Mouse (Mus musculus) lung, embryonic 14.5 days (tissue): Measurements from ENCODE around the gene Plce1. TPM values are rescaled to one million over a fixed set of nuclear protein-coding genes. Genes with fewer than 3 reads are reported as not detected.

Experiments used
- ATAC-seq: fragments of 200-750 bp; cut with Nextera tagmentation; 2 replicates; pipeline ENCODE4 v1.8.0; 2017; ENCODE audit warnings: mild to moderate bottlenecking, moderate TSS enrichment, moderate library complexity; ENCODE audit not compliant: insufficient read depth
- DNase-seq: peaks from one replicate; pipeline ENCODE4 v3.0.0-alpha.2; 2015
- H3K27ac ChIP-seq: fragments of 300-500 bp; sonication (generic); 2 replicates; pipeline ENCODE4 v1.5.1; 2014; ENCODE audit warnings: low read depth, mild to moderate bottlenecking, moderate library complexity
- H3K27me3 ChIP-seq: fragments of 300-500 bp; sonication (generic); 2 replicates; pipeline ENCODE4 v1.6.1; 2014; ENCODE audit warnings: low read length, control low read depth; ENCODE audit not compliant: insufficient read depth
- H3K36me3 ChIP-seq: fragments of 300-500 bp; sonication (generic); 2 replicates; pipeline ENCODE4 v1.6.1; 2014; ENCODE audit warnings: control low read depth; ENCODE audit not compliant: insufficient read depth
- H3K4me1 ChIP-seq: fragments of 300-500 bp; sonication (generic); 2 replicates; pipeline ENCODE4 v1.6.1; 2014; ENCODE audit warnings: antibody characterized with exemption, control low read depth; ENCODE audit not compliant: insufficient read depth
- H3K4me2 ChIP-seq: fragments of 300-500 bp; sonication (generic); 2 replicates; pipeline ENCODE4 v1.6.1; 2014; ENCODE audit warnings: mild to moderate bottlenecking
- H3K4me3 ChIP-seq: fragments of 300-500 bp; sonication (generic); 2 replicates; pipeline ENCODE4 v1.5.1; 2014; ENCODE audit warnings: low read depth, low read length
- H3K9ac ChIP-seq: fragments of 300-500 bp; sonication (generic); 2 replicates; pipeline ENCODE4 v1.6.1; 2014
- H3K9me3 ChIP-seq: fragments of 300-500 bp; sonication (generic); 2 replicates; pipeline ENCODE4 v1.6.1; 2016; ENCODE audit warnings: low read depth, low read length, control low read depth
- CTCF ChIP-seq: IDR thresholded peaks from 2 replicates; pipeline ENCODE4 v1.5.1; 2016; ENCODE audit warnings: antibody characterized with exemption, low read depth
- WGBS: fragments of 180-500 bp; shearing (Covaris S2); extraction: QIAGEN DNeasy Blood & Tissue Kit; methylation state at CpG from one replicate; pipeline ENCODE4 v1.1.7; 2014; 5-methylcytosine and 5-hydroxymethylcytosine counted together
- polyA plus RNA-seq: library from polyadenylated mRNA; unstranded; fragments of >200 nt; fragmentation: Nextera tagmentation; extraction: Ambion mirVana; gene quantifications from 2 replicates; pipeline ENCODE4 v1.2.1, GENCODE M21; 2014

The Plce1 gene
- polyA plus RNA-seq, 1 experiment from 2014 or later: 4.5 TPM

DNA sequence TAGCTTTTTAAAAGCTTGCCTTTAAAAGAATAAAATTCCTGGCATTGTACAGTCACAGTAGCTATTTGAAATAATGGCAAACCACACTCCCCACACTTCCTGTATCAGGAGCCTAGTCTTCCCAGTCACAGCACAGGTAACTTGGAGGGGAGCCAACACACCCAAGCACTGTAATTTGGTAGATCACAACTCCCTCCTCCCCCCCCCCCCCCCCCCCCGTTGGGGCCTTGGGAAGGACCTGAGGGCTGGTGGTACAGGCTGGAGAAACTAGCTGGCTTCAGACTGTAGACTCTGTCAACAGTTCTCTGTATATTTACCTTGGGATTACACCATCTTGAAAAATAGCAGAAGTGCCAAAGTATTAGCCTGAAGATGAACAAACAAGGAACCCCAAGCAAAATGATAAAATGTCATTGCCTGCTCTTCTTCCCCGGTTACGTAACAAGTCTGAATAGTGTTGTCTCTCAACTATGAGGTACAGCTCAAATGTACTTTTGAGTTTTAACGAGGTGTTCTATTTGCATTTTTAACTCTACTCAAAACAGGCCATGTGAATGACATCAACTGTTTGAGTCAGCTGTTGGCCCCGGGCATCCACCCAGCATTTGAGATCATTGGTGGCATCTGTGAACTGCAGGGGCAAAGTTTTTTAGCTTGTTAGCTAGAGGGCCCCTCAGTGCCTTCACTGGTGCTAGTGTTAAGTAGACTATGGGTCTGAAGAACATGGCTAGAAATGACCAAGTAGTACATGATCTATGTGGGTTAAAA is 33.7 kb downstream of the Plce1 start:
- H3K4me3 ChIP-seq: no peak overlapping the region
- H3K4me1 ChIP-seq: no peaks in the 10 kb centered on the region
- WGBS: 67% methylated on average over 5 of the region's 5 CpGs
- H3K9ac ChIP-seq: no peak overlapping the region
- DNase-seq (peak; percentile 36), ATAC-seq (peak; percentile 35; the same call in 1 of the 2 replicates)
- no peaks in the 10 kb centered on the region for H3K27me3 ChIP-seq
- H3K36me3 ChIP-seq: no peaks in the 10 kb centered on the region
- no peak overlapping the region for H3K4me2 ChIP-seq
- H3K9me3 ChIP-seq: no peaks in the 10 kb centered on the region
- TF ChIP-seq CTCF: no peak
- H3K27ac ChIP-seq: no peak overlapping the region

GRCm38 (mm10) chr19:38526855-38527254 is 45.9 kb downstream of the Plce1 start:
- H3K9ac ChIP-seq: no peak overlapping the region
- H3K4me1 ChIP-seq: no peaks in the 10 kb centered on the region
- no peak for DNase-seq
- 0 out of 2 replicates have a peak, but pooled peaks cover 5% of the 10 kb centered on the region for H3K9me3 ChIP-seq
- 43% methylated on average over 3 of the region's 3 CpGs for WGBS
- H3K27me3 ChIP-seq: no peaks in the 10 kb centered on the region
- no peak overlapping the region for H3K27ac ChIP-seq
- TF ChIP-seq CTCF: no peak
- no peak for ATAC-seq
- no peak overlapping the region for H3K4me3 ChIP-seq
- no peaks in the 10 kb centered on the region for H3K36me3 ChIP-seq
- H3K4me2 ChIP-seq: no peak overlapping the region

- no peak overlapping the region for H3K4me2 ChIP-seq
- TF ChIP-seq CTCF: no peak
- no peak overlapping the region for H3K4me3 ChIP-seq
- H3K27me3 ChIP-seq: no peaks in the 10 kb centered on the region
- ATAC-seq (no peak), DNase-seq (no peak)
- H3K27ac ChIP-seq: no peak overlapping the region
- H3K36me3 ChIP-seq: no peaks in the 10 kb centered on the region
- 66% methylated on average over 3 of the region's 3 CpGs for WGBS
- no peaks in the 10 kb centered on the region for H3K4me1 ChIP-seq
- no peak overlapping the region for H3K9ac ChIP-seq
- 0 out of 2 replicates have a peak, but pooled peaks cover 5% of the 10 kb centered on the region for H3K9me3 ChIP-seq
Observed at GRCm38 (mm10) chr19:38527475-38527874, 46.6 kb downstream of the Plce1 start.

- H3K27me3 ChIP-seq: no peaks in the 10 kb centered on the region
- no peaks in the 10 kb centered on the region for H3K36me3 ChIP-seq
- H3K27ac ChIP-seq: no peak overlapping the region
- no peaks in the 10 kb centered on the region for H3K9me3 ChIP-seq
- H3K4me3 ChIP-seq: no peak overlapping the region
- H3K4me2 ChIP-seq: no peak overlapping the region
- no peak overlapping the region for H3K9ac ChIP-seq
- no peak for TF ChIP-seq CTCF
- WGBS: 77% methylated on average over 5 of the region's 5 CpGs
- ATAC-seq: no peak
- no peak for DNase-seq
- H3K4me1 ChIP-seq: no peaks in the 10 kb centered on the region
Observed at GRCm38 (mm10) chr19:38533230-38533629, 52.3 kb downstream of the Plce1 start.

- Histone ChIP-seq H3K27ac (no peak overlapping the region), H3K36me3 (no peaks in the 10 kb centered on the region), H3K9ac (no peak overlapping the region), H3K4me3 (no peak overlapping the region), H3K9me3 (no peaks in the 10 kb centered on the region), H3K4me2 (no peak overlapping the region), H3K4me1 (no peaks in the 10 kb centered on the region), H3K27me3 (no peaks in the 10 kb centered on the region)
- WGBS: 70% methylated on average over 3 of the region's 3 CpGs
- DNase-seq: no peak
- no peak for ATAC-seq
- no peak for TF ChIP-seq CTCF
Observed at GRCm38 (mm10) chr19:38539338-38539737, 58.4 kb downstream of the Plce1 start.

GRCm38 (mm10) chr19:38540549-38540948 is 59.6 kb downstream of the Plce1 start:
- 68% methylated on average over 3 of the region's 3 CpGs for WGBS
- Histone ChIP-seq H3K4me3 (no peak overlapping the region), H3K4me2 (no peak overlapping the region), H3K4me1 (no peaks in the 10 kb centered on the region), H3K27ac (no peak overlapping the region), H3K9ac (no peak overlapping the region), H3K27me3 (no peaks in the 10 kb centered on the region), H3K9me3 (no peaks in the 10 kb centered on the region), H3K36me3 (no peaks in the 10 kb centered on the region)
- ATAC-seq (no peak), DNase-seq (no peak)
- no peak for TF ChIP-seq CTCF

DNA sequence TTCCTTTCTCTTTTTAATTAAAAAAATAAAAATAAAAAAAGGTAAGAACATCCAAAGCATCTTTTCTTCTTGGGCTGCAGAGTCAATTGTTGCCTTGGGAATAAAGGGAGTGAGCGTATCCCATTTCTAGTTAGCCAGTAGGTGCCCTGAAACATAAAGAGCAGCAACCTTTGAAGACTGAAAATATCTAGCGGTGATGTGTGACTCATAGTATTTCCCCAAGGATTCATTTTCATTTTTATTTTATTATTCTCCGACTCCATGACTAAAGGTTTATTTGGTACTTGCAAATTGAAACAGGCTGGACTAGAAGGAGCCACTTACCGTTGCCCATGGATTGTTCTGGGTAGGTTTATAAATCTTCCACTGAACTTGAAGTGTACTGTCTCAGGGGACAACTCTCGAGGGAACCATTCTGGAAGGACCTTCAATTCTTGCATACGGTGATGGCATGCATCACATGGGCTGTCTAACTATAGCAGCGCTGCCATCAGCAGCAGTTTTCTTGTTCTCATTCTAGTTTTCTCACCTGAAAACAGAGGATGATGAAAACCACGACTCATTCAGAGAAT is 68.7 kb downstream of the Plce1 start:
- Histone ChIP-seq H3K4me3 (no peak overlapping the region), H3K4me1 (no peaks in the 10 kb centered on the region), H3K36me3 (no peaks in the 10 kb centered on the region), H3K27me3 (no peaks in the 10 kb centered on the region), H3K4me2 (no peak overlapping the region), H3K27ac (no peak overlapping the region), H3K9me3 (no peaks in the 10 kb centered on the region), H3K9ac (no peak overlapping the region)
- DNase-seq: no peak
- ATAC-seq: no peak
- 81% methylated on average over 8 of the region's 8 CpGs for WGBS
- no peak for TF ChIP-seq CTCF
